Mouse (Mus musculus) left cerebral cortex, postnatal 10 days (tissue): ENCODE measurements around the gene Notch3. TPM values are rescaled to one million over a fixed set of nuclear protein-coding genes. Genes with fewer than 3 reads are reported as not detected.
A peak's percentile ranks its signal among the peaks of the same experiment; 100 is the strongest.
"Not testable (repeated sequence)": the region's sequence is repeated elsewhere in the genome, so short reads cannot be mapped to it uniquely, and the experiment has no call there.

ENCODE experiments used
- DNase-seq, 2 experiments: peaks; one replicate each; pipeline ENCODE4 v3.0.0; 2021 to 2022; ENCODE audit warnings: low spot score in 2 of 2, mixed read lengths in 1 of 2; ENCODE audit errors: extremely low spot score in 1 of 2
- intact Hi-C: fragments of 180-260 bp; cut with DNase I; formaldehyde crosslinking; loops from one replicate; pipeline ENCODE4 v1.15.1; 2025
- total RNA-seq, 2 experiments: library from RNA; stranded (reverse); gene quantifications; 2 replicates each; pipeline ENCODE4 v1.2.3; 2021

The Notch3 gene
- total RNA-seq = 10 to 100 TPM; 18.3 to 18.5 TPM

GRCm38 (mm10) chr17:32166687-32167086 is at the start of gene Notch3:
Notch3 (minus strand) TSS chr17:32166852.
- intact Hi-C loops = no loop called here

GRCm38 (mm10) chr17:32215587-32215986 is 48.9 kb upstream of the Notch3 start:
- DNase-seq, intact Hi-C loops: not testable (repeated sequence)

More at GRCm38 (mm10) chr17:32166687-32167086, at the start of gene Notch3:
- DNase-seq = peak in 1 of 2 experiments; percentile 83

GRCm38 (mm10) chr17:32211554-32211953 is 44.9 kb upstream of the Notch3 start:
- intact Hi-C loops, DNase-seq: not testable (repeated sequence)

- intact Hi-C loops = loop anchor here (2.0 to 5.0 kb wide), 2 partner anchors 67 to 135 kb away; no protein-coding TSS in a partner anchor
- DNase-seq = peak; percentile 50 to 81
Measured at GRCm38 (mm10) chr17:32209752-32210151, 43.1 kb upstream of the Notch3 start.

GRCm38 (mm10) chr17:32209144-32209543 is 42.5 kb upstream of the Notch3 start:
- intact Hi-C loops = loop anchor here (2.0 to 5.0 kb wide), 2 partner anchors 67 to 134 kb away; no protein-coding TSS in a partner anchor
- no peak for DNase-seq

- intact Hi-C loops = loop anchor here (2.0 to 5.0 kb wide), 2 partner anchors 65 to 133 kb away; no protein-coding TSS in a partner anchor
- peak in 1 of 2 experiments; percentile 75 for DNase-seq
Measured at GRCm38 (mm10) chr17:32207586-32208245, 41.1 kb upstream of the Notch3 start.

- intact Hi-C loops = loop anchor here (5.0 kb wide), 1 partner anchor 63 kb away; no protein-coding TSS in a partner anchor
- DNase-seq = no peak
Measured at GRCm38 (mm10) chr17:32205345-32205744, 38.7 kb upstream of the Notch3 start.

GRCm38 (mm10) chr17:32202972-32203371 is 36.3 kb upstream of the Notch3 start:
- DNase-seq = no peak
- intact Hi-C loops = no loop called here

GRCm38 (mm10) chr17:32201086-32201485 is 34.4 kb upstream of the Notch3 start:
- intact Hi-C loops = no loop called here
- DNase-seq = no peak

- intact Hi-C loops = no loop called here
- DNase-seq = no peak
Measured at GRCm38 (mm10) chr17:32199796-32200195, 33.1 kb upstream of the Notch3 start.

- no peak for DNase-seq
- intact Hi-C loops = no loop called here
Measured at GRCm38 (mm10) chr17:32197156-32197555, 30.5 kb upstream of the Notch3 start.

GRCm38 (mm10) chr17:32195725-32196124 is 29.1 kb upstream of the Notch3 start:
- DNase-seq = no peak

GRCm38 (mm10) chr17:32193010-32193409 is 26.4 kb upstream of the Notch3 start:
- DNase-seq = no peak
- intact Hi-C loops = no loop called here

More at GRCm38 (mm10) chr17:32195725-32196124, 29.1 kb upstream of the Notch3 start:
- intact Hi-C loops = no loop called here

GRCm38 (mm10) chr17:32189850-32190249 is 23.2 kb upstream of the Notch3 start:
- DNase-seq = no peak
- intact Hi-C loops = no loop called here

GRCm38 (mm10) chr17:32188863-32189636 is 22.4 kb upstream of the Notch3 start, which contains the start of gene Ephx3:
Ephx3 (minus strand) TSS chr17:32189549.
- DNase-seq = peak in 1 of 2 experiments; percentile 50
- intact Hi-C loops = no loop called here

GRCm38 (mm10) chr17:32183017-32183416 is 16.4 kb upstream of the Notch3 start:
- no peak for DNase-seq
- intact Hi-C loops = no loop called here

- DNase-seq = peak in 1 of 2 experiments; percentile 53
- intact Hi-C loops = no loop called here
Measured at GRCm38 (mm10) chr17:32179621-32180491, 13.2 kb upstream of the Notch3 start.

- intact Hi-C loops = no loop called here
Measured at GRCm38 (mm10) chr17:32176919-32177318, 10.3 kb upstream of the Notch3 start.

GRCm38 (mm10) chr17:32173166-32173565 is 6.5 kb upstream of the Notch3 start:
- peak in 1 of 2 experiments; percentile 84 for DNase-seq
- intact Hi-C loops = no loop called here

More at GRCm38 (mm10) chr17:32176919-32177318, 10.3 kb upstream of the Notch3 start:
- no peak for DNase-seq
